ENCODE assay signal across 16 mouse cellular contexts in the genomic region with DNA sequence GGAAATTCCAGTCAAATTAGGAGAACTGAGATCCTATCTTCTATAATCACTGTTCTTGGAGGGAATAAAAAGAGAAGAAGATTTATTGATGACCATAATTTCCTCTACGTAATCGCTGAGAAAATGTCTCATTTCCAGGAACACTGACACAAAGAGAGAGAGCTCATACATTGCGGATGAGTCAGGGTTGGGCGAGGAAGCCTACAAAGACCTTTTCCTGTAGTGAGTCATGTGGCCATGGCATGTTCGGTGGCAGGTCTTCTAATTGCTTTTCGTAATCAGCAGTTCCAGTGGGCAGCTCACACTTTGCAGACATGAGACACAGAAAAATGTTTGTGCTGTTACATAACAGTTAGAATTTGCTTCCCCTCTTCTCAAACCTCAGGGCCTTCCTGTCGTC.
DNase-seq lines count a peak whose midpoint lies in the region; ATAC-seq and TF ChIP-seq lines count a peak whose summit lies in the region.
"Had no signal": no experiment of that assay in that cellular context is flagged by ENCODE, and none has a peak within 500 bp of the region (broad histone marks: within the 10 kb centered on the region; RNA-seq: fewer than 3 reads in every experiment).

No protein-coding gene starts in this region.

- intact Hi-C loops in heart, postnatal 36 days (cut with DNase I) = no loop called here

- H3ac ChIP-seq in C2C12 (ENCODE audit: control insufficient read depth, insufficient read length, low read depth) = no peak overlapping the region

- H3K36me3 ChIP-seq in C2C12 (ENCODE audit: control insufficient read depth, insufficient read depth) = no peaks in the 10 kb centered on the region
- H3K36me3 ChIP-seq: embryonic facial prominence, embryonic 13.5 days; limb, embryonic 13.5 days had no signal

- no peaks in the 10 kb centered on the region for H3K79me2 ChIP-seq in C2C12 (ENCODE audit: control insufficient read depth, insufficient read depth)

- DNase-seq in 3T3-L1 (ENCODE audit: low read depth, low spot score) = peak; percentile 72
- DNase-seq in adrenal gland, postnatal 25 days = peak; percentile 16
- no peak for DNase-seq in urinary bladder, postnatal 14 days (ENCODE audit: low spot score)
- DNase-seq in heart, postnatal 36 days = no peak
- DNase-seq: cerebellum, adult 9-11 months; heart, adult 2 months; kidney, adult 11 months; retina, postnatal 1 day; right cerebral cortex, postnatal 4 days had no signal

- no peaks in the 10 kb centered on the region for H3K79me3 ChIP-seq in C2C12 (ENCODE audit: low read depth)

- H3K4me3 ChIP-seq in C2C12 (ENCODE audit: insufficient read depth, poor library complexity, severe bottlenecking) = no peak overlapping the region
- H3K4me3 ChIP-seq: embryonic facial prominence, embryonic 13.5 days; heart, adult 2 months; limb, embryonic 13.5 days had no signal

- peak; percentile 91 for ATAC-seq in megakaryocyte, adult 5-6 weeks (ENCODE audit: poor library complexity, severe bottlenecking)
- ATAC-seq in CD4-positive, CD25-positive, alpha-beta regulatory T cell, adult 4 months = no peak
- ATAC-seq: forebrain, embryonic 16.5 days; midbrain, embryonic 16.5 days had no signal

- no peaks in the 10 kb centered on the region for H3K27me3 ChIP-seq in C2C12 (ENCODE audit: control insufficient read depth, insufficient read depth, insufficient read length)
- H3K27me3 ChIP-seq: embryonic facial prominence, embryonic 13.5 days; limb, embryonic 13.5 days had no signal

- no peak for TF ChIP-seq CTCF in C2C12 (IDR thresholded peaks at IDR 0.05; ENCODE audit: control insufficient read depth, insufficient read depth, insufficient read length)

TF ChIP-seq in C2C12, 6 proteins besides CTCF, POLR2A, EP300 and RAD21:
- TF ChIP-seq MYOD1 (IDR thresholded peaks at IDR 0.05; ENCODE audit: control insufficient read depth, insufficient read length, low read depth) (peak; percentile 36), CEBPB (IDR thresholded peaks at IDR 0.05; ENCODE audit: low read depth) (no peak), FOSL1 (IDR thresholded peaks at IDR 0.05; ENCODE audit: insufficient read depth, low read length, poor library complexity, severe bottlenecking) (peak; percentile 89), USF1 (IDR thresholded peaks at IDR 0.05; ENCODE audit: low read depth) (peak; percentile 79)

Comparison
In these comparisons a context has a peak if more than half of its experiments do, and no peak if none do; other contexts are left out.
1. DNase-seq: peak in 3T3-L1 (single experiment) and adrenal gland, postnatal 25 days (single experiment); none in urinary bladder, postnatal 14 days (single experiment) and heart, postnatal 36 days (0 of 2).